Mouse (Mus musculus) urinary bladder, postnatal 14 days (tissue): ENCODE data around the gene Pcgf5.
A peak's percentile ranks its signal among the peaks of the same experiment; 100 is the strongest.
"Not testable (repeated sequence)": the region's sequence is repeated elsewhere in the genome, so short reads cannot be mapped to it uniquely, and the experiment has no call there.

Experiments
- DNase-seq: peaks from one replicate; pipeline ENCODE4 v3.0.0; 2021; ENCODE audit warnings: low spot score

The Pcgf5 gene

GRCm38 (mm10) chr19:36384426-36384825 lies 36.3 kb downstream of the Pcgf5 start:
- no peak for DNase-seq

GRCm38 (mm10) chr19:36388502-36388901 lies 40.4 kb downstream of the Pcgf5 start:
- no peak for DNase-seq

GRCm38 (mm10) chr19:36390714-36391113 lies 42.6 kb downstream of the Pcgf5 start:
- DNase-seq, result no peak

GRCm38 (mm10) chr19:36398500-36398899 lies 50.4 kb downstream of the Pcgf5 start:
- DNase-seq, result no peak

- DNase-seq, result no peak
Measured at GRCm38 (mm10) chr19:36408352-36409100, 60.4 kb downstream of the Pcgf5 start.

GRCm38 (mm10) chr19:36409280-36409860 lies 61.3 kb downstream of the Pcgf5 start:
- peak; percentile 96 for DNase-seq

GRCm38 (mm10) chr19:36409861-36410392 lies 61.8 kb downstream of the Pcgf5 start:
- DNase-seq, result peak; percentile 24

GRCm38 (mm10) chr19:36419885-36420284 lies 71.8 kb downstream of the Pcgf5 start:
- no peak for DNase-seq

GRCm38 (mm10) chr19:36427195-36427876 lies 79.2 kb downstream of the Pcgf5 start:
- no peak for DNase-seq

- DNase-seq, result no peak
Measured at GRCm38 (mm10) chr19:36428116-36428515, 80.0 kb downstream of the Pcgf5 start.

GRCm38 (mm10) chr19:36429354-36429753 lies 81.2 kb downstream of the Pcgf5 start:
- no peak for DNase-seq

- DNase-seq, result no peak
Measured at GRCm38 (mm10) chr19:36433161-36433560, 85.1 kb downstream of the Pcgf5 start.

GRCm38 (mm10) chr19:36439894-36440714 lies 92.0 kb downstream of the Pcgf5 start:
- DNase-seq, result peak; percentile 38

GRCm38 (mm10) chr19:36450997-36451608 lies 103.0 kb downstream of the Pcgf5 start:
- no peak for DNase-seq

GRCm38 (mm10) chr19:36451731-36452130 lies 103.6 kb downstream of the Pcgf5 start:
- no peak for DNase-seq

GRCm38 (mm10) chr19:36452210-36452609 lies 104.1 kb downstream of the Pcgf5 start:
- not testable (repeated sequence) for DNase-seq

- no peak for DNase-seq
Measured at GRCm38 (mm10) chr19:36453451-36453850, 105.3 kb downstream of the Pcgf5 start.

GRCm38 (mm10) chr19:36470106-36470505 lies 122.0 kb downstream of the Pcgf5 start:
- DNase-seq, result peak; percentile 63

GRCm38 (mm10) chr19:36471325-36471724 lies 123.2 kb downstream of the Pcgf5 start:
- DNase-seq, result no peak

- DNase-seq, result no peak
Measured at GRCm38 (mm10) chr19:36476596-36476995, 128.5 kb downstream of the Pcgf5 start.

- no peak for DNase-seq
Measured at GRCm38 (mm10) chr19:36477151-36477550, 129.0 kb downstream of the Pcgf5 start.
